Mouse (Mus musculus) spleen, postnatal 14 days (tissue): ENCODE measurements around the gene Rpf2.
A peak's percentile ranks its signal among the peaks of the same experiment; 100 is the strongest.

Source experiments
- DNase-seq, 2 experiments: peaks; one replicate each; pipeline ENCODE4 v3.0.0; 2021 to 2022; ENCODE audit warnings: low spot score in 2 of 2

Gene Rpf2

GRCm38 (mm10) chr10:40249625-40250024, 2.8 kb upstream of the Rpf2 start:
- DNase-seq: no peak

- no peak for DNase-seq
These were observed 405 bp upstream of the Rpf2 start for GRCm38 (mm10) chr10:40247166-40247716.

GRCm38 (mm10) chr10:40237826-40238225, 9.0 kb downstream of the Rpf2 start:
- DNase-seq: no peak

- DNase-seq: no peak
These were observed 13.6 kb downstream of the Rpf2 start for GRCm38 (mm10) chr10:40233241-40233640.

GRCm38 (mm10) chr10:40232442-40232841, 14.4 kb downstream of the Rpf2 start:
- DNase-seq: no peak

- no peak for DNase-seq
These were observed 17.1 kb downstream of the Rpf2 start for GRCm38 (mm10) chr10:40229725-40230124.

GRCm38 (mm10) chr10:40227660-40228303, 19.1 kb downstream of the Rpf2 start:
- no peak for DNase-seq

GRCm38 (mm10) chr10:40218874-40219273, 28.0 kb downstream of the Rpf2 start:
- no peak for DNase-seq

GRCm38 (mm10) chr10:40212443-40213169, 34.2 kb downstream of the Rpf2 start:
- peak; percentile 84 to 91 for DNase-seq

- DNase-seq: no peak
These were observed 51.8 kb downstream of the Rpf2 start for GRCm38 (mm10) chr10:40195001-40195400.

GRCm38 (mm10) chr10:40192010-40192935, 54.6 kb downstream of the Rpf2 start:
- DNase-seq: no peak

GRCm38 (mm10) chr10:40191338-40191979, 55.4 kb downstream of the Rpf2 start:
- no peak for DNase-seq

GRCm38 (mm10) chr10:40190871-40191270, 56.0 kb downstream of the Rpf2 start:
- no peak for DNase-seq

- DNase-seq: no peak
These were observed 57.1 kb downstream of the Rpf2 start for GRCm38 (mm10) chr10:40189689-40190088.

GRCm38 (mm10) chr10:40188831-40189230, 58.0 kb downstream of the Rpf2 start:
- no peak for DNase-seq

GRCm38 (mm10) chr10:40185956-40186355, 60.9 kb downstream of the Rpf2 start:
- no peak for DNase-seq

- no peak for DNase-seq
These were observed 66.8 kb downstream of the Rpf2 start for GRCm38 (mm10) chr10:40180011-40180410.

- no peak for DNase-seq
These were observed 67.7 kb downstream of the Rpf2 start for GRCm38 (mm10) chr10:40179142-40179541.

GRCm38 (mm10) chr10:40177323-40177962, 69.4 kb downstream of the Rpf2 start:
- no peak for DNase-seq
